Mouse (Mus musculus): Measurements from ENCODE around the gene Atrx.

Atrx gene

GRCm38 (mm10) chrX:105767177-105767764 is 161.9 kb downstream of the Atrx start:
- no peak for DNase-seq

GRCm38 (mm10) chrX:105766013-105766412 is 163.2 kb downstream of the Atrx start:
- no peak for DNase-seq

GRCm38 (mm10) chrX:105765005-105765706 is 164.0 kb downstream of the Atrx start:
- DNase-seq, result no peak

- no peak for DNase-seq
These were observed 164.8 kb downstream of the Atrx start, which contains the start of gene Fgf16 for GRCm38 (mm10) chrX:105764162-105765004. TSS of gene Fgf16 (plus strand) at chrX:105764279.

GRCm38 (mm10) chrX:105763612-105764011 is 165.6 kb downstream of the Atrx start:
- no peak for DNase-seq

DNA sequence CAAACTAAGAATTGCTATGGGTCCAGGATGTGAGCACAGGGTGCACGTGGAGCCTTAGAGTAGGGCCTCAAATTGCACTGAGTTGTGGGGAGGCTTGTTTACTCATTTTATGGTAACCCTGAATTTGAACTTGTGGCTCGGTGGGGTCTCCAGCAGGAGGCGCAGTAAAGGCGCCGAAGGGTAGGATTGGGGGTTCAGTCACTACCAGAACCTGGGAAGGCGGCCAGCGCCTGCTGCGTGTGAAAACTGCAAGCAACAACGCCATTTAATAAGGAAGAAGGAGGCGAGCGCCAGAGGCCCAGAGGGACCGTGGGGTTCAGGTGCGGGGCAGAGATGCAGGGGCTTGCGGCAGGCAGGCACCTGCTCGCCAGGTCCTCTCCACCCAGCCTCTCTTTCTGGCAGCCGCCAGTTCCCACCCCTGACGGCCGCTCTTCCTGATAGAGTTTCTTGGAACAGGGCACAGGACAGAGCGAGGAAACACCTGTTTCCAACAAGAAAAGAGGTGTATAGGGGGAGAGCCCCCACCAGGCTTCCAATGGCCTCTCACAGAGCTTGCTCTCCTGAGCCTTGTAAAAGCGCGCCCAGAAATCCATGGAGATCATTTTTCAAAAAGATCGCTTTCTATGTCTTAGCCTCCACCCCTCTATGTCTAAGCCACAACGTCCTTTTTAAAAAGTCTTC is 166.2 kb downstream of the Atrx start:
- no peak for DNase-seq

Measured in right cerebral cortex, adult 18-20 months (tissue).